Comparison of ENCODE assay signal across 8 mouse cellular contexts in genomic region chr7:105777797-105778552, GRCm38 (mm10). TPM values are rescaled to one million over a fixed set of nuclear protein-coding genes. Genes with fewer than 3 reads are reported as not detected.
DNase-seq lines count a peak whose midpoint lies in the region; ATAC-seq and TF ChIP-seq lines count a peak whose summit lies in the region.

No protein-coding gene starts in this region.

- peak overlapping the region; percentile 13; the same call in 1 of the 2 replicates for H3K9ac ChIP-seq in forebrain, embryonic 16.5 days (replicated peaks; ENCODE audit: low read depth, low read length)
- peak overlapping the region; percentile 62 for H3K9ac ChIP-seq in limb, embryonic 12.5 days (replicated peaks)
- H3K9ac ChIP-seq in midbrain, embryonic 12.5 days (replicated peaks): peak overlapping the region; percentile 29

- ATAC-seq in forebrain, embryonic 16.5 days: peak; percentile 17
- ATAC-seq in hematopoietic stem cell, adult 5-6 weeks (replicated peaks in 1 of 2; ENCODE audit: insufficient read depth in 1 of 2, low FRiP score in 2 of 2, low TSS enrichment in 1 of 2, low read depth in 1 of 2, poor library complexity in 2 of 2, severe bottlenecking in 2 of 2): peak; percentile 47 to 49
- peak; percentile 94 for ATAC-seq in limb, embryonic 12.5 days (ENCODE audit: insufficient number of reproducible peaks, insufficient read depth, low FRiP score, low TSS enrichment, low read depth)
- peak; percentile 20; the same call in 1 of the 2 replicates for ATAC-seq in midbrain, embryonic 12.5 days (ENCODE audit: low FRiP score, low read depth)
- ATAC-seq in activated CD4-positive, CD25-positive, alpha-beta regulatory T cell, adult 4 months: no peak

- peak overlapping the region; percentile 41; the same call in 1 of the 2 replicates for H3K27ac ChIP-seq in thymus, adult 2 months (ENCODE audit: control insufficient read depth, insufficient read depth, low read length)
- H3K27ac ChIP-seq in forebrain, embryonic 16.5 days (ENCODE audit: low read length): peak overlapping the region; percentile 58
- H3K27ac ChIP-seq in limb, embryonic 12.5 days: peak overlapping the region; percentile 99
- H3K27ac ChIP-seq in midbrain, embryonic 12.5 days (replicated peaks): peak overlapping the region; percentile 11; the same call in 1 of the 2 replicates

- TF ChIP-seq POLR2A in thymus, adult 2 months (IDR thresholded peaks at IDR 0.05; ENCODE audit: control insufficient read depth, extremely low read depth, insufficient read depth, low read length, poor library complexity): no peak

- no peaks in the 10 kb centered on the region for H3K9me3 ChIP-seq in forebrain, embryonic 16.5 days (ENCODE audit: control insufficient read depth, low read length)
- H3K9me3 ChIP-seq in limb, embryonic 12.5 days: no peaks in the 10 kb centered on the region
- H3K9me3 ChIP-seq in midbrain, embryonic 12.5 days: no peaks in the 10 kb centered on the region

- H3K36me3 ChIP-seq in thymus, adult 2 months (ENCODE audit: control insufficient read depth, insufficient read depth, low read length): no peaks in the 10 kb centered on the region
- peaks cover 27% of the 10 kb centered on the region for H3K36me3 ChIP-seq in forebrain, embryonic 16.5 days (ENCODE audit: control insufficient read depth, insufficient read depth)
- peaks cover 71% of the 10 kb centered on the region for H3K36me3 ChIP-seq in limb, embryonic 12.5 days
- peaks cover 59% of the 10 kb centered on the region for H3K36me3 ChIP-seq in midbrain, embryonic 12.5 days

- DNase-seq in thymus, adult 2 months: no peak
- DNase-seq in thymus, adult 18-20 months: no peak
- DNase-seq in layer of hippocampus, adult 9-11 months: no peak

- TF ChIP-seq CTCF in thymus, adult 2 months (IDR thresholded peaks at IDR 0.05; ENCODE audit: borderline replicate concordance, control insufficient read depth, extremely low read depth, insufficient read depth, low read length, poor library complexity): no peak

- H3K4me1 ChIP-seq in thymus, adult 2 months (replicated peaks; ENCODE audit: control insufficient read depth, insufficient read depth, low read length): peaks cover 16% of the 10 kb centered on the region
- H3K4me1 ChIP-seq in forebrain, embryonic 16.5 days (replicated peaks; ENCODE audit: control insufficient read depth, insufficient read depth, low read length): peaks cover 46% of the 10 kb centered on the region
- H3K4me1 ChIP-seq in limb, embryonic 12.5 days (replicated peaks): peaks cover 52% of the 10 kb centered on the region
- peaks cover 41% of the 10 kb centered on the region for H3K4me1 ChIP-seq in midbrain, embryonic 12.5 days

- WGBS in thymus, adult 2 months: 38% methylated on average over 13 of the region's 13 CpGs
- WGBS in forebrain, embryonic 16.5 days: 67% methylated on average over 13 of the region's 13 CpGs
- WGBS in limb, embryonic 12.5 days: 13% methylated on average over 13 of the region's 13 CpGs
- WGBS in midbrain, embryonic 12.5 days: 61% methylated on average over 13 of the region's 13 CpGs

- no peaks in the 10 kb centered on the region for H3K27me3 ChIP-seq in thymus, adult 2 months (ENCODE audit: control insufficient read depth, insufficient read depth, low read length)
- no peaks in the 10 kb centered on the region for H3K27me3 ChIP-seq in forebrain, embryonic 16.5 days (replicated peaks; ENCODE audit: control insufficient read depth, insufficient read depth, low read length)
- no peaks in the 10 kb centered on the region for H3K27me3 ChIP-seq in limb, embryonic 12.5 days
- H3K27me3 ChIP-seq in midbrain, embryonic 12.5 days: no peaks in the 10 kb centered on the region

- H3K4me2 ChIP-seq in forebrain, embryonic 16.5 days (ENCODE audit: low read length): peak overlapping the region; percentile 26
- peak overlapping the region; percentile 67 for H3K4me2 ChIP-seq in limb, embryonic 12.5 days
- H3K4me2 ChIP-seq in midbrain, embryonic 12.5 days (replicated peaks): peak overlapping the region; percentile 6; the same call in 1 of the 2 replicates

- H3K4me3 ChIP-seq in thymus, adult 2 months (ENCODE audit: control insufficient read depth, insufficient read depth, low read length): no peak overlapping the region
- H3K4me3 ChIP-seq in forebrain, embryonic 16.5 days (replicated peaks; ENCODE audit: low read length): no peak overlapping the region; the same call in 1 of the 2 replicates
- peak overlapping the region; percentile 40 for H3K4me3 ChIP-seq in limb, embryonic 12.5 days (replicated peaks)
- no peak overlapping the region for H3K4me3 ChIP-seq in midbrain, embryonic 12.5 days

RNA-seq across cellular contexts. Expression of gene Dchs1, which starts 9.5 kb away (rescaled TPM):
- 2.0 and 2.1 TPM in 2 replicates for polyA plus RNA-seq in thymus, adult 2 months (2012; rRNA removed)
- polyA plus RNA-seq in forebrain, embryonic 16.5 days (2015; fragmentation: Nextera tagmentation; extraction: Ambion mirVana): 20.7 and 22.0 TPM in 2 replicates
- not detected in 2 replicates for total RNA-seq in hematopoietic stem cell, adult 5-6 weeks (2017)
- 24.8 and 28.2 TPM in 2 replicates for polyA plus RNA-seq in limb, embryonic 12.5 days (2016; fragmentation: Nextera tagmentation; extraction: Ambion mirVana)
- polyA plus RNA-seq in midbrain, embryonic 12.5 days (2016; fragmentation: Nextera tagmentation; extraction: Ambion mirVana): 22.0 and 23.9 TPM in 2 replicates
- not detected for polyA plus RNA-seq in activated CD4-positive, CD25-positive, alpha-beta regulatory T cell, adult 4 months (2017; shearing (Covaris generic))

RNA-seq across cellular contexts. Expression of gene Tpp1, which starts 25.9 kb away (rescaled TPM):
- polyA plus RNA-seq in thymus, adult 2 months (2012; rRNA removed): 134 and 153 TPM in 2 replicates
- polyA plus RNA-seq in forebrain, embryonic 16.5 days (2015; fragmentation: Nextera tagmentation; extraction: Ambion mirVana): 30.2 and 35.2 TPM in 2 replicates
- 22.1 and 27.4 TPM in 2 replicates for total RNA-seq in hematopoietic stem cell, adult 5-6 weeks (2017)
- 33.3 and 38.3 TPM in 2 replicates for polyA plus RNA-seq in limb, embryonic 12.5 days (2016; fragmentation: Nextera tagmentation; extraction: Ambion mirVana)
- 44.4 and 56.7 TPM in 2 replicates for polyA plus RNA-seq in midbrain, embryonic 12.5 days (2016; fragmentation: Nextera tagmentation; extraction: Ambion mirVana)
- polyA plus RNA-seq in activated CD4-positive, CD25-positive, alpha-beta regulatory T cell, adult 4 months (2017; shearing (Covaris generic)): 100 to 1,000 TPM in 1 of 2 experiments, 10 to 100 TPM in 1; 86.2 to 106 TPM

RNA-seq across cellular contexts. Expression of gene Mrpl17, which starts 32.9 kb away (rescaled TPM):
- polyA plus RNA-seq in thymus, adult 2 months (2012; rRNA removed): 140 and 157 TPM in 2 replicates
- polyA plus RNA-seq in forebrain, embryonic 16.5 days (2015; fragmentation: Nextera tagmentation; extraction: Ambion mirVana): 178 and 190 TPM in 2 replicates
- 43.5 and 55.5 TPM in 2 replicates for total RNA-seq in hematopoietic stem cell, adult 5-6 weeks (2017)
- polyA plus RNA-seq in limb, embryonic 12.5 days (2016; fragmentation: Nextera tagmentation; extraction: Ambion mirVana): 319 and 330 TPM in 2 replicates
- 220 and 231 TPM in 2 replicates for polyA plus RNA-seq in midbrain, embryonic 12.5 days (2016; fragmentation: Nextera tagmentation; extraction: Ambion mirVana)
- polyA plus RNA-seq in activated CD4-positive, CD25-positive, alpha-beta regulatory T cell, adult 4 months (2017; shearing (Covaris generic)): 100 to 1,000 TPM; 175 to 216 TPM

RNA-seq across cellular contexts. Expression of gene Taf10, which starts 33.8 kb away (rescaled TPM):
- polyA plus RNA-seq in thymus, adult 2 months (2012; rRNA removed): 553 and 667 TPM in 2 replicates
- polyA plus RNA-seq in forebrain, embryonic 16.5 days (2015; fragmentation: Nextera tagmentation; extraction: Ambion mirVana): 85.8 and 89.5 TPM in 2 replicates
- 132 and 162 TPM in 2 replicates for total RNA-seq in hematopoietic stem cell, adult 5-6 weeks (2017)
- polyA plus RNA-seq in limb, embryonic 12.5 days (2016; fragmentation: Nextera tagmentation; extraction: Ambion mirVana): 170 and 173 TPM in 2 replicates
- polyA plus RNA-seq in midbrain, embryonic 12.5 days (2016; fragmentation: Nextera tagmentation; extraction: Ambion mirVana): 164 and 185 TPM in 2 replicates
- 10 to 100 TPM; 11.5 to 16.1 TPM for polyA plus RNA-seq in activated CD4-positive, CD25-positive, alpha-beta regulatory T cell, adult 4 months (2017; shearing (Covaris generic))

RNA-seq across cellular contexts. Expression of gene Rrp8, which starts 40.8 kb away (rescaled TPM):
- polyA plus RNA-seq in thymus, adult 2 months (2012; rRNA removed): 16.3 and 17.1 TPM in 2 replicates
- 25.3 and 26.3 TPM in 2 replicates for polyA plus RNA-seq in forebrain, embryonic 16.5 days (2015; fragmentation: Nextera tagmentation; extraction: Ambion mirVana)
- total RNA-seq in hematopoietic stem cell, adult 5-6 weeks (2017): 17.5 and 34.8 TPM in 2 replicates
- 43.1 and 50.8 TPM in 2 replicates for polyA plus RNA-seq in limb, embryonic 12.5 days (2016; fragmentation: Nextera tagmentation; extraction: Ambion mirVana)
- 40.1 and 41.7 TPM in 2 replicates for polyA plus RNA-seq in midbrain, embryonic 12.5 days (2016; fragmentation: Nextera tagmentation; extraction: Ambion mirVana)
- 10 to 100 TPM; 15.3 to 15.8 TPM for polyA plus RNA-seq in activated CD4-positive, CD25-positive, alpha-beta regulatory T cell, adult 4 months (2017; shearing (Covaris generic))

Comparison
In these comparisons a context has a peak if more than half of its experiments do, and no peak if none do; other contexts are left out.
1. H3K27ac ChIP-seq: peak in every context shown above with its lines; median percentile 99 in limb, embryonic 12.5 days; 58 in forebrain, embryonic 16.5 days; 41 in thymus, adult 2 months; 11 in midbrain, embryonic 12.5 days.
2. H3K4me2 ChIP-seq: peak in every context shown above with its lines; median percentile 67 in limb, embryonic 12.5 days; 26 in forebrain, embryonic 16.5 days; 6 in midbrain, embryonic 12.5 days.